Mouse (Mus musculus): ENCODE measurements at regions not wholly inside any gene's neighbourhood (a gene's known extent, or its start where the extent isn't known, plus 50 kb on each side); places are given as distances from the start of the nearest gene placed in this dataset.

- DNase-seq (ENCODE audit: low read depth) = no peak
These were observed 988.5 kb upstream of the Tenm2 start for GRCm38 (mm10) chr11:38224300-38224699.

- no peak for DNase-seq (ENCODE audit: low read depth)
These were observed 967.6 kb upstream of the Tenm2 start for GRCm38 (mm10) chr11:38203347-38203746.

- peak; percentile 17 for DNase-seq (ENCODE audit: low read depth)
These were observed 965.5 kb upstream of the Tenm2 start for GRCm38 (mm10) chr11:38201136-38201741.

DNA sequence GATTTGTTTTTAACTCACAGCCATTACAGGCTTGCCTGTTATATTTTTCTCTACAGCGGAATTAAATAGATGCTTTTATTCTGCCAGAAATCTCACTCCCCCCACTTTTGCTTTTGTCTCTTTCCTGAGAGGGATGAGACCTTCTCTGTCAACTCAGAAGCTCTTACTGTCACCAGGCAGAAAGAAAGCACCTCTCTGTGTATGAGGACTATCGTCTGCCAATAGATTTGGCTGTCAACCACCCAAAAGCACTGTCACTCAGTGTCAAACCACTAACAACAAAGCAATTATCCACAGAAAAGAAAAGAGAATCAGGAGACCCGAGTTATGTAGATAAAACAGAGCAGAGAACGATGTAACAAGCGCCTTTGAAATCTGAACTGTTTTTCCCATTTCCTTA is 958.0 kb upstream of the Tenm2 start:
- no peak for DNase-seq (ENCODE audit: low read depth)

- DNase-seq (ENCODE audit: low read depth) = no peak
These were observed 956.3 kb upstream of the Tenm2 start for GRCm38 (mm10) chr11:38191895-38192547.

- DNase-seq (ENCODE audit: low read depth) = no peak
These were observed 955.7 kb upstream of the Tenm2 start for GRCm38 (mm10) chr11:38191437-38191836.

GRCm38 (mm10) chr11:38170721-38171120 is 935.0 kb upstream of the Tenm2 start:
- DNase-seq (ENCODE audit: low read depth) = no peak

- no peak for DNase-seq (ENCODE audit: low read depth)
These were observed 922.5 kb upstream of the Tenm2 start for GRCm38 (mm10) chr11:38158310-38158709.

- DNase-seq (ENCODE audit: low read depth) = no peak
These were observed 921.2 kb upstream of the Tenm2 start for GRCm38 (mm10) chr11:38156944-38157343.

- DNase-seq (ENCODE audit: low read depth) = no peak
These were observed 919.9 kb upstream of the Tenm2 start for GRCm38 (mm10) chr11:38155706-38156105.

- no peak for DNase-seq (ENCODE audit: low read depth)
These were observed 907.7 kb upstream of the Tenm2 start for GRCm38 (mm10) chr11:38143436-38143835.

DNA sequence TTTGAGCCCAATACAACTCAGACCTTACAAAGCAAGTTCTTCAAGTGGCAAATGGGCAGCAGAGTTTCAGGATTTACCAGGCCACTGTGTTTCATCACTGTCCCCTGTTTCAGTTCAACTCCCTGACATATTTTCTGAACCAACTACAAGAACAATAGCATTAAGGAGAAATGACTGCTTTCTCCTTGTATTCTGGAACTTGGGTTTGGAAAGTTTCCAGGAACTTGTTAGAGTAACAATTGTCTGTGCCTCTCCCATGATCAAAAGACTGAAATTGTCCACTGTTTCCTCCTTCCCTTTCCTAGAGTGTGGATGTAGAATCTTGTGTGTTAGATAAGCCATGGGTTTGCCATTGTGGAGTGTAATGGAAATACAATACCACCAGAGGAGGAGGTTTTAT is 893.1 kb upstream of the Tenm2 start:
- no peak for DNase-seq (ENCODE audit: low read depth)

DNA sequence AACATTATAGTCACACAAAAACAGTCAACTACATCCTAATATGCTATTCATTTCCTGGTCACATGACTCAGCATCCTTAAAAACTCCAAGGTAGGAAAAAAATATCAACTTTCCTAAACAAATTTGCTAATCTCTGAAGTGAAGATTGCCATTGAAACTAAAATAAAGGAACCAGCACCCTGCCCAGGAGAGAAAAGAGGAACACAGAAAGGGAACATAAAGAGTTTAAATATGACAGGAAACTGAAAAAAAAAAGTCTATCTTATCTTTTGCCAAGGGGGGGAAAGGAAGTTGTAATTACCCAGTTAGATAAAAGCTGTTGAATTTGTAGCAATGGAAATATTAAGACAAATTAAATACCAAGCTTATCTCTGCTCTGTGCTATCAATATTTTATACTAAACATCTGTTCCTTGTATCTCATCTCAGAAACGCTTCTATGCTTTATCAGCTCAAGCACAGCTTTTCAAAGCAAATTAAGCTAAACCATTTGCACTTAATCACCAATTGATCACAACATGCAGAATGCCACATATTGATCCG is 888.1 kb upstream of the Tenm2 start:
- DNase-seq (ENCODE audit: low read depth) = no peak

DNA sequence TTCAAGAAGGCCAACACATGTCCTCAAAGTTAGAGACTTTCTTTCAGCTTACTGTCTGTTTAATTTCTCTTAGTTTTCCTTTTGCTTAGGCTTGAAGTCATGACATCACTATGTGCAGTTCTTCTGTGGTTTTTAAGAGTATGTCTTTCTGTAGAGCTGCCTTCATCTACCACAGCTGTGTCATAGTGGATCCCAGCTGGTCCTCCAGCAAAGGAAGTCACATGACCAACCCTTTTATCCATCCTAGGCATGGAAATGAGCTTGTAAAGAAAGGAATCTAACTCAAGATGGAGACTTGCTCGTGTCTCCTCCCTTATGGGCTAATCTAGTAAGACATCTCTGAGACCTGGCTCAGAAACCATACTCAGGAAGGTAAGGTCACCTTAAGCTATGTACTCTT is 886.7 kb upstream of the Tenm2 start:
- DNase-seq (ENCODE audit: low read depth) = no peak

DNA sequence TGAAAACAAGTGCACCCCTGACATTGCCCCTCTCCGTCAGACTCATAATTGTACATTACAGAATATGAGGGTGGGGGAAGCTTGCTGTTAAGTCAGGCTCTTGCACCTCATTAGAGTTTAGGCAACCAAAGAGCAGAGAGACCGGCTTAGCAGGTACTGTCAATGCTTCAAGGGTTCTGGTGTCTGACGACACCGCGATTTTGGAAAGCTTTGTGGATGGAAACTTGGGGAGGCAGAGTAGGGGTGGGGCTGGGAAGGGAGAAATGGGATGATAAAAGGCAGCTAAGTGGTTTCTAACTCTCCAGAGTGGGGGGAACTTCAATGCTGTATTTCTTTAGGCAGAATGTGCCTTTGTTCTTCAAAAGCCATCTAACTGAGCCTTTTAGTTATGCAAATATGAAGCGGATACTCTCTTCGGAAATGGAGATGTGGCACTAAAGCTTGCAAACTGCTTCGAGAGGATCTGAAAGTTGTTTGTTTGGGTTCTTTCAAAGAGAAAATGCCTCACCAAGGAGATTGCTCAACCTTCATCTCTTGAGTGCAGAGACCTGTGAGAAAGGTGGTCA is 885.4 kb upstream of the Tenm2 start:
- no peak for DNase-seq (ENCODE audit: low read depth)

GRCm38 (mm10) chr11:38117741-38118140 is 882.0 kb upstream of the Tenm2 start:
- no peak for DNase-seq (ENCODE audit: low read depth)

- DNase-seq (ENCODE audit: low read depth) = no peak
These were observed 856.4 kb upstream of the Tenm2 start for GRCm38 (mm10) chr11:38092202-38092601.

DNA sequence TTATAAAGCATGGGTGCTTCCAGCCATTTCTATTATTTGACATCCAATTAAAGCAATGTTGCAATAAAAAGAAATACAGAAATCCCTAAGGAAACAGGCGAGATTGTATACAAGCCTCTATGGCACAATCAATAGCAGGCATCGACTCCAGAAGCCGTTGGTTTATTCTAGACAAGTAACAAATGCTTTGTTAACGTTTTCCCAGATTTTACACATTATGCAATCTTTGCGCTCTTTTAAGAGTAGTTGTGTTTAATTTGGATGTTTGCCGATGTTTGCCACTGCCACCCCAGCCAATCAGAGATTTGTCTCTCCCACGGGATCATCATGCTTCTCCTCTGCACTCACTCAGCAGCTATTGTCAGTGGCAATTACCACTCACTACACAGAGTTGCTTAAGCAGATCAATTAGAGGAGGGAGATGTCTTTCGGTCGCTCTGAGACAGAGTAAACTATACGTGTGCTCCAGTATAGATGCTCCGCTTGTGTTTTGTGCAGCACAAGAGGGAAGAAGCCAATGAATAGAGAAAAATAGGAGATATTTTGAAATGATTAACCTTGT is 839.5 kb upstream of the Tenm2 start:
- DNase-seq (ENCODE audit: low read depth) = no peak

GRCm38 (mm10) chr11:38069635-38070034 is 833.9 kb upstream of the Tenm2 start:
- no peak for DNase-seq (ENCODE audit: low read depth)

- no peak for DNase-seq (ENCODE audit: low read depth)
These were observed 831.9 kb upstream of the Tenm2 start for GRCm38 (mm10) chr11:38067682-38068081.

DNA sequence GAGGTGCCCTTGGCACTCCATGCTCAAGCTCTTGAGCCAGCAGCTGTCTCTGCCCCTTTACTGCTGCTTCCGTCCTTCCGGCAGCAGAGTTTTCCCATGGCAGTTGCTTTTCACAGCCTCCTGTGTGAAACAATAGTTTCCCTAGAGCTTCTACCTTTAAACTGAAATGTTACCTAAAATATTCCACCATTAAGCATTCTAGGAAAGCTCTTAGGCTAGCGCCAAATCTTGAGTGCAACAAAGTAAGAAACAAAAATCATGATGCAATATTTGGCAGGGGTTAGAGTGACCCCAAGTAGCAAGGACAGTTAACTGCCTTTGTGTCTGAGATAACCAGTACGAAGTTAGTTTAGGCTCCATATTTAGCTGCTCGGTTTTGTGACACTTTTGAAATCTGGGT is 830.3 kb upstream of the Tenm2 start:
- DNase-seq (ENCODE audit: low read depth) = no peak

GRCm38 (mm10) chr11:38060105-38060504 is 824.3 kb upstream of the Tenm2 start:
- DNase-seq (ENCODE audit: low read depth) = no peak

- DNase-seq (ENCODE audit: low read depth) = no peak
These were observed 823.1 kb upstream of the Tenm2 start for GRCm38 (mm10) chr11:38058896-38059295.
